Mouse (Mus musculus) bone marrow macrophage, adult 2 months (primary cell): Measurements from ENCODE around the gene Arl4a.

Experiments
- CTCF ChIP-seq: IDR thresholded peaks from 2 replicates; pipeline ENCODE4 v1.5.1; 2012; ENCODE audit warnings: low read depth, mild to moderate bottlenecking, low read length, moderate library complexity
- POLR2A ChIP-seq: IDR thresholded peaks from 2 replicates; pipeline ENCODE4 v1.6.1; 2012; ENCODE audit warnings: mild to moderate bottlenecking, low read depth, low read length, borderline replicate concordance

- TF ChIP-seq POLR2A: no peak
- TF ChIP-seq CTCF: no peak
Measured at GRCm38 (mm10) chr12:40040067-40040466, 2.2 kb upstream of the Arl4a start.
